Mouse (Mus musculus) olfactory bulb, adult 2 months (tissue): ENCODE data around the gene Stk32c. TPM values are rescaled to one million over a fixed set of nuclear protein-coding genes. Genes with fewer than 3 reads are reported as not detected.

ENCODE experiments used
- H3K27ac ChIP-seq: fragments of 200-500 bp; 2 replicates; pipeline ENCODE4 v1.5.1; 2012; ENCODE audit warnings: low read depth, low read length; ENCODE audit not compliant: insufficient read depth
- H3K4me1 ChIP-seq: fragments of 200-500 bp; 2 replicates; pipeline ENCODE4 v1.6.1; 2012; ENCODE audit warnings: low read length; ENCODE audit not compliant: control insufficient read depth, insufficient read depth
- H3K4me3 ChIP-seq: fragments of 200-500 bp; 2 replicates; pipeline ENCODE4 v1.5.1; 2012; ENCODE audit warnings: mild to moderate bottlenecking, low read depth, low read length, moderate library complexity; ENCODE audit not compliant: insufficient read depth
- CTCF ChIP-seq: fragments of 200-500 bp; IDR thresholded peaks from 2 replicates; pipeline ENCODE4 v1.5.1; 2012; ENCODE audit warnings: low read depth, mild to moderate bottlenecking, low read length, moderate library complexity; ENCODE audit not compliant: insufficient read depth
- POLR2A ChIP-seq: fragments of 200-500 bp; IDR thresholded peaks from 2 replicates; pipeline ENCODE4 v1.6.1; 2012; ENCODE audit warnings: mild to moderate bottlenecking, low read depth, low read length, moderate library complexity; ENCODE audit not compliant: insufficient read depth
- WGBS: fragments of 180-500 bp; shearing (Covaris S2); methylation state at CpG from one replicate; pipeline ENCODE4 v1.1.7; 2018; 5-methylcytosine and 5-hydroxymethylcytosine counted together
- polyA plus RNA-seq: library from polyadenylated mRNA; stranded (reverse); fragments of >200 nt; gene quantifications from 2 replicates; pipeline ENCODE4 v1.2.4, GENCODE M21; 2012; ENCODE audit warnings: low replicate concordance; ENCODE audit not compliant: missing spikeins, insufficient read depth, insufficient read length

The Stk32c gene
- polyA plus RNA-seq, 1 experiment, result not detected

DNA sequence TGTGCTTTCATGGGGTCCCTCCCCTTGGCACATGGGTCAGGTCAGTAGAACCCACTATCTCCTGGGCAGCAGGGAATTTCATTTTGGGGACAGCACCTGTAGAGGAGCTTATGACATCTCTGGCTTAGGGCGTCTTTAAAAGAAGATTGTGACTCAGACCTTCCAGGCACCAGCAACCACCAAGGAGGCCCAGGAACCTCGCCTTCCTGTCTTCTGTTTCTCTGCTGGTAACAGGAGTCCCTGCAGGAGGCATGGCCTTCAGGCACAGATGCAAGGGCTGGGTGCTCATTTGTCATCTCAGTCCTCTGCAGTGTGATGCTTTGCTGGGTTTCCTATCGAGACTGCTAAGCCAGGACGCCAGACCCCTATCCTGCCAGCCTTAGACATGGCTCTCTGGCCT is 84.1 kb downstream of the Stk32c start:
- peak overlapping the region; percentile 76 for H3K27ac ChIP-seq
- 57% methylated on average over 4 of the region's 4 CpGs for WGBS
- TF ChIP-seq CTCF, result no peak
- no peak for TF ChIP-seq POLR2A
- H3K4me1 ChIP-seq, result peaks cover 71% of the 10 kb centered on the region
- H3K4me3 ChIP-seq, result no peak overlapping the region

- TF ChIP-seq CTCF, result no peak
- no peak for TF ChIP-seq POLR2A
- peaks cover 52% of the 10 kb centered on the region for H3K4me1 ChIP-seq
- 40% methylated on average over 7 of the region's 7 CpGs for WGBS
- H3K4me3 ChIP-seq, result no peak overlapping the region
- no peak overlapping the region for H3K27ac ChIP-seq
Observed at GRCm38 (mm10) chr7:139126549-139126948, 86.6 kb downstream of the Stk32c start.

DNA sequence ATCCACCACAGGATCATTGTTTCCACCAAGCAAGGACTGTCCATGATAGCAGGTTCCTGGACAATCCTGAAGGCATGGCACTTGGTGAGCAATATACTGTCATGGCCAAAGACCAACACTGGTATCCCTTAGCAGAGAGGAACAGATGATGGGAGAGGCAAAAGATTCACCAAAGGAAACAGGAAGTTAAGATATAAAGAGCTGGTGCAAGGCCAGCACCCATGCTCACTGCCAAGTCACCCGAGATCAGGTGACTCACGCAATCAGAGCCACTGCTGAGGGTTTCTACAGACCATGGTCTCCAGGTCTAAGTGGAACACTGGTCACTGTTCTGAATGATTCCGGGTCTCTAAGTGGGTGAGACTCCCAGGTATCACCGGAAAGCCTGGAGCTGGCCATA is 87.2 kb downstream of the Stk32c start:
- Histone ChIP-seq H3K4me3 (no peak overlapping the region), H3K27ac (no peak overlapping the region), H3K4me1 (peaks cover 45% of the 10 kb centered on the region)
- 90% methylated on average over 4 of the region's 4 CpGs for WGBS
- TF ChIP-seq CTCF (no peak), POLR2A (no peak)

DNA sequence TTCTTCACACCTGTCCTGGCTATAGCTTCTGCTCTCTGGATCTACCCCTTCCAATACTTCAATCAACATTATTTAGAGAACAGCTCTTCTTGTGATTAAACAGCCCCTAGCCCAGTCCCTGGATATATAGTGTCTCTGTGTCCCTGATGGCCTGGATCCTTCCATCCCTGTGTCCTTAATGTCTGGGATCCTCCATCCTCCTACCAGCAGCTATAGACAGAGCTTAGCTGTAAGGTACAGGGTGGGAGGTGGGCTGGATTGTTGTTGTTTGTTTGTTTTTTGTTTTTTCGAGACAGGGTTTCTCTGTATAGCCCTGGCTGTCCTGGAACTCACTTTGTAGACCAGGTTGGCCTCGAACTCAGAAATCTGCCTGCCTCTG is 93.3 kb downstream of the Stk32c start:
- Histone ChIP-seq H3K4me3 (no peak overlapping the region), H3K27ac (no peak overlapping the region), H3K4me1 (no peaks in the 10 kb centered on the region)
- WGBS, result 71% methylated on average over 2 of the region's 2 CpGs
- TF ChIP-seq CTCF (no peak), POLR2A (no peak)

DNA sequence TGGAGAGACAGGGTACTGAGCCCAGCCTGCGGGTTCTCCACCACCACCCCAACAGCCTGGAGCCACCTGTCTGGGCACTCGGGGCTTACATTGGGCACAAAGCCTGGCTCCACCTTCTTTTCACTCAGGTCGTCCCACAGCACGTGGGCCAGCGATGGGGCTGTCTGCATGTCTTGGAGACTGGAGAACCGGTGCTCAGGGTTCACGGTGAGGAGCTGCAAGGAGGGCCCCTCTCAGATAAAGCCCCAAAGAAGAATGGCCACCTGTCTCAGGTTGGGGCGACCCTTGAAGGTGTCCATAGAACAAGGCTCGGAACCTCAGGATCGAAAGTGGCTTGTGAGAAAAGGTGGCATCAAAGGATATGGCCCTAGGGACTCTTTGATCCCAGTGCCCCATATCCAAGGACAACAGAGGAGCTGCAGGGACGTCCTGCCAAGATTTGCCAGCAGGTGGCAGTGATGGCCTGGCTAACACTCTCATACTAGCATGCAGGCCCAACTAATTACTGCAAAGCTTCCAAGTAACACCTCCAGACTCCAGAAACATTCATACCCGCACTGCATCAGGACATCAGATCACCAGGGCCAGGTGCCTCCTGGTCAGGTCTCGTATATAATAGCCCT is 93.8 kb downstream of the Stk32c start:
- H3K4me1 ChIP-seq, result no peaks in the 10 kb centered on the region
- 37% methylated on average over 13 of the region's 13 CpGs for WGBS
- TF ChIP-seq POLR2A (no peak), CTCF (peak; percentile 85)
- no peak overlapping the region for H3K27ac ChIP-seq
- no peak overlapping the region for H3K4me3 ChIP-seq

DNA sequence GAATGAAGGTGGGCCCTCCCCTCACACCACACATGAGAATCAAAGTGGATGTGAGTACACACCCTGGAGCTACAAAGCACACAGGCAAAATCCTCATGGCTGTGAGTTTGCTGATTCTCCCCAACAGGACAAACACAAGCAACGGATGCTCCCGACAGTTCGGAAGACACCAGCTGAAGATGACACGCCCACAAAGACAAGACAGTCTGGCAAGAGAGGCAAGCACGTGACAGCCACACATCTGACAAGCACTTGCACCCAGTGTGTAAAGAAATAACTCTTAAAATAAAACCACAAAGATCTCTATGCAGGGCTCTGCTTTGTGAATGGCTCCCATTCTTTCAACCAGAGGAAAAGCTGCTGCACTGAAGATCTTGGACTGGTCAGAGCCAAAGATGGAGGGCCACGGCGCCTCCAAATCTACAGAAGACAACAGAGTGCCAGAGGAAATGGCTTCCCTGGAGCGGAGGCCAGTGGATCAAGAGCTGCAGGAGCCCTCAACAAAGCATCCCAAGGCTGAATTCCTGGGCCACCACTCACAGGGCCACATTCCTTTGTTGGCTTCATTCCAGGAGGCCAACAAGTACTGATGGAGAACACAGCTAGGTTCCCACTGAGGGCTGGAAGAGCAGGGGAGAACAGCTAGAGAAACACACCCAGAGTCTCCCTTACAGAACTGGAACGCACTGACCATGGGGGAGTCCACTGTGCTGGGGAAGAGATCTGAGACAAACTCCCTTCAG is 105.0 kb downstream of the Stk32c start:
- H3K4me3 ChIP-seq, result no peak overlapping the region
- WGBS, result 52% methylated on average over 9 of the region's 9 CpGs
- H3K27ac ChIP-seq, result no peak overlapping the region
- H3K4me1 ChIP-seq, result peaks cover 14% of the 10 kb centered on the region
- no peak for TF ChIP-seq POLR2A
- no peak for TF ChIP-seq CTCF

- TF ChIP-seq CTCF, result no peak
- TF ChIP-seq POLR2A, result no peak
- WGBS, result 75% methylated on average over 7 of the region's 7 CpGs
Observed at GRCm38 (mm10) chr7:139105705-139106104, 107.4 kb downstream of the Stk32c start.

DNA sequence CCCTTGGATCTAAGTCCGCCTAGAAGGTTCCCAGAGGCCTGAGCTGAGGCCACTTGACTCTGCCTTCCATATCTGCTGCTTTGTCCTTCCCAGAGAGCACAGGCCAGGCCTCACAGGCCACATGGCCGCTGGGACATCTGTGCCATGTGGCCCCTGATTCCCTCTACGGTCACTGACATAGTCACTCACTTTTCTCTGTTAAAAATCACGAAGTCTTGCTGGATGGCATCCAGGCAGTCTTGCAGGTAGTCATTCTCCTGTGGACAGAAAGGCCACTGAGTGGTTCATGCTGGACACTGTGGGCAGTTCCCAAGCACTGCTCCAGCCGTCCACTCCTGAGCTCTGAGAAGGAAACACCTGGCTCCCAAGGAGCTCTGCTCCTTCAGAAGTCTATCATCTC is 108.0 kb downstream of the Stk32c start:
- WGBS, result 93% methylated on average over 5 of the region's 5 CpGs
- Histone ChIP-seq H3K4me1 (peaks cover 22% of the 10 kb centered on the region), H3K4me3 (no peak overlapping the region), H3K27ac (no peak overlapping the region)
- no peak for TF ChIP-seq POLR2A
- TF ChIP-seq CTCF, result no peak

More at GRCm38 (mm10) chr7:139105705-139106104, 107.4 kb downstream of the Stk32c start:
- Histone ChIP-seq H3K4me1 (peaks cover 22% of the 10 kb centered on the region), H3K27ac (no peak overlapping the region), H3K4me3 (no peak overlapping the region)

- WGBS, result 66% methylated on average over 10 of the region's 10 CpGs
- Histone ChIP-seq H3K27ac (no peak overlapping the region), H3K4me3 (no peak overlapping the region), H3K4me1 (peaks cover 22% of the 10 kb centered on the region)
- TF ChIP-seq POLR2A (no peak), CTCF (no peak)
Observed at GRCm38 (mm10) chr7:139103960-139104381, 109.1 kb downstream of the Stk32c start.

DNA sequence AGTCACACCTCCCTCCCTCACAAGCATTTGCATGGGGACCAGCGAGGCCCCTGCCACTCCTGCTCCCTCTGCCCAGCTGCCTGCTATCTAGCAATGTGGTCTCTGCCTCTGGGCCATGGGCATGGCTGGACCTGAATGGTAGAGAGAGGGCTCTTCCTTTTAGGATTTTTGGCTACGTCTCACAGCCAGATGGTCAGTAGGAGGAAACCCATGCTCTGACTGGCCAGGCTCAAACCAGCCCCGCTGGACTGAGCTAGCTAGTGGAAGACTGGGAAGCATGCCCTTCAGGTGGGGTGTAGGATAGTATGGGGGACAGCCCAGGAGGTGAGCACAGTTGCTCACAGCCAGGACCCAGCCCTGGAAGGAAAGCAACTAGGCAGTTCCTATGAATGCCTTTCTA is 111.3 kb downstream of the Stk32c start:
- Histone ChIP-seq H3K4me3 (no peak overlapping the region), H3K4me1 (peaks cover 13% of the 10 kb centered on the region), H3K27ac (no peak overlapping the region)
- 65% methylated on average over 3 of the region's 3 CpGs for WGBS
- TF ChIP-seq CTCF (no peak), POLR2A (no peak)
